Mouse (Mus musculus) MEL (cell line): ENCODE results near the gene Aknad1.

Experiments used
- CTCF ChIP-seq, 3 experiments: IDR thresholded peaks in 2 of 3; conservative IDR thresholded peaks in 1 of 3; 2 replicates each; pipeline ENCODE4 v1.5.1; 2011 to 2012; ENCODE audit warnings: low read length in 3 of 3, low read depth in 2 of 3, mild to moderate bottlenecking in 2 of 3, improper control_type of control experiment in 1 of 3, inconsistent platforms in 1 of 3, mixed read lengths in 1 of 3, moderate library complexity in 1 of 3; ENCODE audit not compliant: control insufficient read depth in 1 of 3, insufficient read depth in 1 of 3, poor library complexity in 1 of 3, severe bottlenecking in 1 of 3
- POLR2A ChIP-seq, 2 experiments: IDR thresholded peaks; 2 replicates each; pipeline ENCODE4 v1.6.1; 2011 to 2012; ENCODE audit warnings: low read length in 2 of 2, mild to moderate bottlenecking in 2 of 2, control low read depth in 1 of 2, improper control_type of control experiment in 1 of 2, low read depth in 1 of 2, moderate library complexity in 1 of 2; ENCODE audit not compliant: control insufficient read depth in 1 of 2, insufficient read depth in 1 of 2, poor library complexity in 1 of 2
- ZC3H11A ChIP-seq: IDR thresholded peaks from 2 replicates; pipeline ENCODE4 v1.6.1; 2012; ENCODE audit warnings: low read depth, mild to moderate bottlenecking, inconsistent platforms, low read length, improper control_type of control experiment
- ZMIZ1 ChIP-seq: IDR thresholded peaks from 2 replicates; pipeline ENCODE4 v1.6.1; 2012; ENCODE audit warnings: low read depth, mild to moderate bottlenecking, inconsistent platforms, low read length, improper control_type of control experiment, moderate library complexity

GRCm38 (mm10) chr3:108790499-108790898 is 51.0 kb downstream of the Aknad1 start:
- no peak for TF ChIP-seq CTCF (IDR thresholded peaks at IDR 0.05 in 2 of 3, conservative IDR thresholded peaks at IDR 0.05 in 1 of 3; ENCODE audit: control insufficient read depth in 1 of 3, insufficient read depth in 1 of 3, low read depth in 2 of 3, low read length in 3 of 3, poor library complexity in 1 of 3, severe bottlenecking in 1 of 3)
- no peak for TF ChIP-seq ZC3H11A
- no peak for TF ChIP-seq POLR2A (IDR thresholded peaks at IDR 0.05; ENCODE audit: control insufficient read depth in 1 of 2, insufficient read depth in 1 of 2, low read depth in 1 of 2, low read length in 2 of 2, poor library complexity in 1 of 2)
- no peak for TF ChIP-seq ZMIZ1
